Mouse (Mus musculus) CD4-positive helper T cell, adult 2 months (primary cell): Measurements from ENCODE around the gene Bnip3.

Experiments
- DNase-seq: peaks from one replicate; pipeline ENCODE4 v3.0.0-alpha.2; 2012; ENCODE audit warnings: low read depth, missing footprints, low spot score

The Bnip3 gene

DNA sequence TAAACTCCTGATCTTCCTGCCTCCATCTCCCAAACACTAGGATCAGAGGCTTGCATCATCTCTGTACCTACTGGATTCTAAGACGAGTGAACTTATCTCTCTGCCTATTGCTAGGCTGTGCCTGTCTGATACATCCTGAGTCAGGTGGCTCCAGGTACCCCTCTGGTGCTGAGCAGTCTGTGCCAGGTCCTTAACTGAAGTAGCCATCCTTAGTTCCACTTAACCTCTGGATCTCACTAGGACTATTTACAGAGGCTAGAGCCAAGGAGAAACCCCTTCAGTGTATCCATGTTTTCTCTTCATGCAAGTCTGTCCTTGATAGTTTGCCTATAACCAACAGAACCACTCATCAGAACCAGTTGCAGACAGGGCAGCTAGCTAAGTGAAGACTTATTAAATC lies 2.9 kb downstream of the Bnip3 start:
- no peak for DNase-seq

DNA sequence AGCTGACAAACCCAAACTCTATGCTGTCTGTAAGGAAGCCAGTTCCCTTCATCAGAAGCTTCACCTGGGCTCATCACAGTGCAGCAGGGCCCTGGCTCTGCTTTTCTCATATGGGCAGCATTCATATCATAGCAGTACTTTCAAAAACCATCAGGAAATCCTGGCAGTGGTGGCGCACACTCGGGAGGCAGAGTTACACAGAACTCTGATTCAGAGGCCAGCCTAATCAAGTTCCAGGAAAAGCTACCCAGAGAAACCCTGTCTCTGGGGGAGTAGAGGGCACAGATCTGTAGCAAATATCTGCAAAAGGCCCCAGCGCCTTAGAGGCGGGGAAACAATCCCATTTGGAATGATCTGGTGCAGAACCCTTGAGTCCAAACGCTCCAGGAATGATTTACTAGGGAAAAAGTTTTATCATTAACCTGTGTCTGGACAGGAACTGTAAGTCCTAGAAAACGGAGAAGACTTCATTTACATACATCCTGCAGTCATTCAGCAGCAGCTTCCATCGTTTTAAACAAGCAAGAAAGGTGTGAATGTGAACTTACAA lies 5.4 kb downstream of the Bnip3 start:
- DNase-seq: no peak

DNA sequence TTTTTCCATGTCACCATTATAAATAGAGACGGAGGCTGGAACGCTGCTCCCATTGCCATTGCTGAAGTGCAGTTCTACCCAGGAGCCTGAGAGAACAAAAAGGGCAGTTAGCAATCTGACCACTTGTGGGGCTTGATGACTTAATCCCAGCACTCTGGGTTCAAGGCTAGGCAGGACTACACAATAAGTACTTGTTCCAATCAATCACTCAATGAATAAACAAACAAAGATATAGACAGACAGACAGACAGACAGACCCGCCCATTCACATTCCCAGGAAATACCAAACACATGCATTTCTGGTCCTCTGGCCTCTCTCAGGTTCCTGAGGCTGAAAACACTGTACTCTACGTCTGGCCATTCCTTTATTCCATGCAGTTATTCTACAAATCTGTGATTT lies 10.6 kb downstream of the Bnip3 start:
- DNase-seq: no peak

DNA sequence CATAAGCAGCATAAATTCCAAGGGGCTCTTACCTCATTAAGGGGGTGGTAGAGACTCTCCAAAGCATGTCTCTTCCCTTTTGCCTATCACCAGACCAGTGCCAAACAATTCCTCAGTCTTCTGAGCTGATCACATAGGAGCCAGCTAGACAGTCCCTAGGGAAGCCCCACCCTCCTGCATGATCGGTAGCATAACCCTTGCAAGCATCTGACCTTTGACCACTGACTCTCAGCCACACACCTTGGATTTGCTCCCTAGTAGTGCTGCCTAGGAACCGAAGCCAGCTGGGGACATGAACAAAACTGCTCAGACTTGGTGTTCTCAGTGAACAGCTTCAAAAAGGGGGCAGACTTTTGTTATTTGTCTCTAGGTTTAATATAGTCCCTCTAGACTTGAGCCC lies 11.2 kb downstream of the Bnip3 start:
- DNase-seq: no peak

GRCm38 (mm10) chr7:138885365-138886289 lies 23.7 kb downstream of the Bnip3 start:
- no peak for DNase-seq

DNA sequence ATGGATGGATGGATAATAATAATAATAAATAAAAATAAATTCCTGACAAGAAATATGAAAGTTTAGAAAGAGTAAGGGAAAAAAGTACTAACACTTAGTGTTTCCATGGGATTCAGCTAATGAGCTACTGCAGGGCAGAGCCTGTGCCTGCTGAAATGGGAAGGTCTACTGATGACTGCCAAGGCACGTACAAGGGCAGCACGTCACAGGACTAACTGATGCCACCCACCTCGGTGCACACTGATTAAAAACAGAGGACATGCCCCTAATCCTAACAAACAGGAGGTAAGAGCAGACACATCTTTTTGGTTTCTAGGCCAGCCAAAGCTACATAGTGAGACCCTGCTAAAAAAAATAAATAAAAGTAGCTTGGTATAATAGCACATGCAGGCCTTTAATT lies 25.6 kb downstream of the Bnip3 start:
- DNase-seq: no peak

- DNase-seq: no peak
Measured at GRCm38 (mm10) chr7:138875031-138875430, 34.3 kb downstream of the Bnip3 start.

GRCm38 (mm10) chr7:138872956-138873355 lies 36.4 kb downstream of the Bnip3 start:
- no peak for DNase-seq

DNA sequence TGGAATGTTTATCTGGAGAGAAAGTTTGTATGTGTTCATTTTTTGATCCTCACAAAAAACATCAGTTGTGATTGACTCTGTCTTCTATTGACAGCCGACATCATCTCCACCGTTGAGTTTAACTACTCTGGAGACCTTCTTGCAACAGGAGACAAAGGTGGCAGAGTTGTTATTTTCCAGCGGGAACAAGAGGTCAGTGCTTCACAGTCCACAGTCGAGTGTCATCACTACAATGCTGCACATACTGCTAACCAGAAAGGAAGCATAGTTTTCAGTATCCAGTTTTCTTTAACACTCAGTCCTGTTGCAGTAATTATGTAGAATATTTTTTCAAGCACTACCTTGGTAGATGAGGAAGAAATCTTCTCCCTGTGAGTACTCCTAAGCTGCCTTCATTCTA lies 41.0 kb downstream of the Bnip3 start:
- no peak for DNase-seq

DNA sequence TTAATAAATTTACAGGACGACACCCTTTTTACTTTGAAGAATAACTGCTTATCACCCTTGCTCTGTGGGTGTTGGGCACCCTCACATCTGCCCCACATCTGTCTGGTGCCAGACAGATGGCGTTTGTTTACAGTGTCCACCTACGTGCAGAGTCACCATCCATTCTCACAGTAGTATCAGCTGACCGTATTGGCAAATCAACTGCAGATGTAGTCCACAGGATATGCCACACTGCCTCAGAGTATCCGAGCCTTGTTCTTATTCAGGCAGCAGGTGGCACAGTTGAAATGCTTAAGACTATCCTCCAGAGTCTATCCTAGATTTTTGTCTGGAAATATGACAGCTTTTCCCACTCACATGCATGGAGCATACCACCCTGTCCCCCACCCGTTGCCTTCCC lies 42.0 kb downstream of the Bnip3 start:
- no peak for DNase-seq

GRCm38 (mm10) chr7:138864776-138865175 lies 44.5 kb downstream of the Bnip3 start:
- DNase-seq: no peak

- no peak for DNase-seq
Measured at GRCm38 (mm10) chr7:138863950-138864572, 45.3 kb downstream of the Bnip3 start.

GRCm38 (mm10) chr7:138856670-138857069 lies 52.6 kb downstream of the Bnip3 start:
- no peak for DNase-seq

- DNase-seq: no peak
Measured at GRCm38 (mm10) chr7:138854201-138854600, 55.1 kb downstream of the Bnip3 start.

DNA sequence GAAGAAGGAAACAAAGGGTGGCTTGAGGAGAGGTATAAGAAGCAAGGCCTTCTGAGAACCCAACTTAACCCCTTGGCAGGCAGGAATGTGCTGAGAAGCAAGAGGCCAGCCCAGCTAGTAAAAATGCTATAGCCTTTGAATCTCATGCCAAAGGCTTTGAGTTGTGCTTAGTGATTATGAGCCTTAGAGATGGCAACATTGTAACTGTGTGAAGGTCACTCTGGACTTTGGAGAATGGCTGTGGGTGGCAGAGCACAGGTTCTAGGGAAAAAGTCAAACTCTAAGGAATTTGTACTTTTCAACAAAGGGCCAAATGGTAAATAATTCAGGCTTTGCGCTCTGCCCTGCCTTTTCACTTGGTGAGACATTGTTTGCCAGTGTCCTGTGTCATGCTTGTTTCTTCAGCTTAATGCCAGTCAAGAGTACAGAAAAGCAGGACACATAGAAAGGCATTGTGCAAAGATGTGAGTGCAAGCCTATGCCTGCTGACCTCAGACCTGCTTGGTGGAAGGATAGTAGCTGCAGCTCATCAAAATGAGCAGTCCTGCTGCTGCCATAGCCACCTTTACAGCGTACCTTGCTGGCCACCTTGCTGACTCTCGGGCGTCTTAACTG lies 55.8 kb downstream of the Bnip3 start:
- no peak for DNase-seq

DNA sequence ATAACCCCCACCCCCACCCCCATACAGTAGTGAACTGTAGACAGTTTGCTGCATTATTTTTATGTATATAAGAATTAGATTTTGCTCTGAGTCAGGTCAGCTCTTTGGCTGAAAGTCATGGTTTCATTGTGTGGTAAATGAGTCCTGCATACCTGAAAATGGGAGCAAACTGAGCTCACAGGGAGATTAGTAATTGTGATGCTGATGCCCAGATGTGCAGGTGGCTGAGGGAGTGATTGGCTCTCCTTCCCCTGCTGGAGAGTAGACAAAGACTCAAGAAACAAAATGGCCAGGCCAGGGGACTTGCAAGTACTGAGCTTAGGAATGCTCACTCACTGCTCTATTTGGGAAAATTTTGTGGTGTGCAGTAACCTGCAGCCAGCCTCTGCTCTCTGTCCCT lies 59.2 kb downstream of the Bnip3 start:
- DNase-seq: no peak

- DNase-seq: no peak
Measured at GRCm38 (mm10) chr7:138848028-138848920, 61.0 kb downstream of the Bnip3 start.

GRCm38 (mm10) chr7:138847316-138848027 lies 61.8 kb downstream of the Bnip3 start:
- peak; percentile 35 for DNase-seq

DNA sequence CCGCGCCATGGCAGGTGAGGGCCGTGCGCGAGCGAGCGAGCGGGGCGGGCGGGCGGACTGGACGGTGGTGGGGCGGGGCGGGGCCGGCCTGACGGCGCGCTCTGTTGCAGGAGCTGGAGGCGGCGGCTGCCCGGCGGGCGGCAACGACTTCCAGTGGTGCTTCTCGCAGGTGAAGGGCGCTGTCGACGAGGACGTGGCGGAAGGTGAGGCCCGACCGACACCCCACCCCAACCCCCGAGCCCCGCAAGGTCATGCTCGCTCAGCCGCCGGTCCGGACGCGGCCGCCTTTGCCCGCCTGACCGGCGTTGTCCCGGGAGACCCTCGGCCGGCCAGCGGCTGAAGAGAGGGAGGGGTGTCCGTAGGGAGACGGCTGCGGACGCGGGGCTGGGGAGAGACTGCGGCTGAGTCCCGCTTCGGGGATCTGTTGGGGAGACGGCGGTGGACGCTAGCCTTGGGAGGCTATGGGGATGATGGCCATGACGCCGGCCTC lies 62.8 kb downstream of the Bnip3 start:
- no peak for DNase-seq
